Mouse (Mus musculus): ENCODE data around the gene Gm43064. TPM values are rescaled to one million over a fixed set of nuclear protein-coding genes. Genes with fewer than 3 reads are reported as not detected.

Gene Gm43064
- total RNA-seq, 2 experiments from 2014 or later = 0.13 to 0.30 TPM

- peak in 1 of 2 experiments; percentile 30 for DNase-seq
These were observed 44.4 kb downstream of the Gm43064 start for GRCm38 (mm10) chr3:103853804-103854203.

- no peak for DNase-seq
These were observed 47.8 kb downstream of the Gm43064 start for GRCm38 (mm10) chr3:103857036-103857805.

- DNase-seq = no peak
These were observed 48.7 kb downstream of the Gm43064 start for GRCm38 (mm10) chr3:103857977-103858563.

- no peak for DNase-seq
These were observed 49.8 kb downstream of the Gm43064 start, which contains the start of gene Ptpn22 for GRCm38 (mm10) chr3:103858881-103859801. Ptpn22 (plus strand) TSS chr3:103859795.

- peak; percentile 10 to 11 for DNase-seq
These were observed 50.5 kb downstream of the Gm43064 start for GRCm38 (mm10) chr3:103859851-103860391.

- no peak for DNase-seq
These were observed 53.4 kb downstream of the Gm43064 start for GRCm38 (mm10) chr3:103862721-103863220.

GRCm38 (mm10) chr3:103864200-103864599 is 54.8 kb downstream of the Gm43064 start:
- no peak for DNase-seq

GRCm38 (mm10) chr3:103867424-103867971 is 58.1 kb downstream of the Gm43064 start:
- no peak for DNase-seq

- DNase-seq = no peak
These were observed 58.6 kb downstream of the Gm43064 start for GRCm38 (mm10) chr3:103868008-103868407.

GRCm38 (mm10) chr3:103872663-103873098 is 63.3 kb downstream of the Gm43064 start:
- DNase-seq = no peak

- DNase-seq = no peak
These were observed 65.0 kb downstream of the Gm43064 start for GRCm38 (mm10) chr3:103874329-103874728.

- no peak for DNase-seq
These were observed 76.6 kb downstream of the Gm43064 start for GRCm38 (mm10) chr3:103885946-103886345.

- DNase-seq = peak; percentile 7 to 26
These were observed 78.2 kb downstream of the Gm43064 start for GRCm38 (mm10) chr3:103887581-103887980.

Other genes starting within 250 kb of the Gm43064 start
- gene Syt6, start 234.3 kb upstream of the Gm43064 start, total RNA-seq (2021) = not detected
- 1 to 10 TPM in 1 of 2 experiments, not detected in 1; 2.1 TPM for gene Atg4a-ps, start 163.5 kb upstream of the Gm43064 start, total RNA-seq (2021)
- 10 to 100 TPM; 14.4 to 19.5 TPM for gene Olfml3, start 71.6 kb upstream of the Gm43064 start, total RNA-seq (2021)
- gene Gm10964, start 70.2 kb upstream of the Gm43064 start, total RNA-seq (2021) = not detected
- gene Hipk1, start 18.0 kb upstream of the Gm43064 start, total RNA-seq (2021) = 100 to 1,000 TPM; 120 to 165 TPM
- gene Dclre1b, start 129 bp upstream of the Gm43064 start, total RNA-seq (2021) = 10 to 100 TPM; 15.1 to 15.8 TPM
- 10 to 100 TPM; 17.4 to 20.3 TPM for gene Ap4b1, start 53 bp upstream of the Gm43064 start, total RNA-seq (2021)
- not detected for gene Bcl2l15, start 23.0 kb downstream of the Gm43064 start, total RNA-seq (2021)
- gene Ptpn22, start 50.2 kb downstream of the Gm43064 start, total RNA-seq (2021) = 1 to 10 TPM; 1.4 to 1.7 TPM
- gene Rsbn1, start 104.5 kb downstream of the Gm43064 start, total RNA-seq (2021) = 10 to 100 TPM; 16.0 to 18.4 TPM
- 10 to 100 TPM; 18.7 to 20.8 TPM for gene Phtf1, start 158.5 kb downstream of the Gm43064 start, total RNA-seq (2021)